Mouse (Mus musculus): ENCODE results near the gene Sun2. TPM values are rescaled to one million over a fixed set of nuclear protein-coding genes. Genes with fewer than 3 reads are reported as not detected.
A peak's percentile ranks its signal among the peaks of the same experiment; 100 is the strongest.

Gene Sun2
- total and polyA plus RNA-seq, 2 experiments from 2014 or later, result 4.5 to 43.6 TPM

DNA sequence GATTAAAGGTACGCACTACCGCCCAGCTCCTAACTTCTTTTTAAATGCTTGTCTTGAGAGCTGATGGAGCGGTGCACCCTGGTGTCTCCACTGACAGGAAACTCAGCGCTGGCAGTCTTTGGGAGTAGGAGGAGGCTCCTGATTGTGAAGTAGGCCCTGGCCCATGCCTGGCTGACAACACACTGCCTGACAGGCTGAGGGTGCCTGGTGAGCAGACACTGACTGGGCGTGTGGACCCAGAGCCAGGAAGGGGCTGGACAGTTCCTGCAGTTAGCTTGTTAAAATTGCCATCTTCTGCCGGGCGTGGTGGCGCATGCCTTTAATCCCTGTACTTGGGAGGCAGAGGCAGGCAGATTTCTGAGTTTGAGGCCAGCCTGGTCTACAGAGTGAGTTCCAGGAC lies 7.9 kb upstream of the Sun2 start:
- Histone ChIP-seq H3K9me3 (ENCODE audit: low read length) (no peaks in the 10 kb centered on the region), H3K4me2 (ENCODE audit: low read depth, low read length) (no peak overlapping the region), H3K36me3 (ENCODE audit: insufficient read depth, low read length) (no peaks in the 10 kb centered on the region), H3K4me3 (ENCODE audit: low read length) (no peak overlapping the region), H3K9ac (replicated peaks; ENCODE audit: low read length) (no peak overlapping the region), H3K27ac (no peak overlapping the region), H3K27me3 (ENCODE audit: insufficient read depth, low read length) (no peaks in the 10 kb centered on the region), H3K4me1 (ENCODE audit: insufficient read depth, low read length) (no peaks in the 10 kb centered on the region)
- DNase-seq (ENCODE audit: low spot score) (no peak), ATAC-seq (no peak)
- no peak for TF ChIP-seq CTCF (IDR thresholded peaks at IDR 0.05; ENCODE audit: low read depth)
- 87% methylated on average over 8 of the region's 8 CpGs for WGBS

DNA sequence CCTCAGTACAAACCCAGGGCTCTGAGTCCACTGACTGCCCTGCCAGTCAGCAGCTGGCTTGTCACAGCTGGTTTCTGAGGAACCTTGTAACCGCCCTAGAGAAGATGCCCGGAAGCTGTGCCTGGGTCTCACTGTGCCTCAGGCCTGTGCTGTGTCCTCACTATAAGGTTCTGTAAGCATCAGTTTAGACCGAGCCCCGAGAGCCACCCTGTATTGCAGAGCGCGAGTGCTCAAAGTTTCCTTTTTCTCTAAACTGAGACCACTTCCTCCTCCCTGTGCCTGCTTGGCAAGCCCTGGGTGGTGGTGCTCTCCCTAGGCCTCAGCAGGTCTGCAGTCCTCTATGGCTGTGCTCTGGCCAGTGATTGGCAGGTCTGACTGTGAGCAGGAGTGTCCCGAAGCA lies 6.8 kb upstream of the Sun2 start:
- DNase-seq (ENCODE audit: low spot score) (no peak), ATAC-seq (no peak)
- Histone ChIP-seq H3K4me1 (ENCODE audit: insufficient read depth, low read length) (no peaks in the 10 kb centered on the region), H3K36me3 (ENCODE audit: insufficient read depth, low read length) (no peaks in the 10 kb centered on the region), H3K27ac (no peak overlapping the region), H3K4me2 (ENCODE audit: low read depth, low read length) (no peak overlapping the region), H3K4me3 (ENCODE audit: low read length) (no peak overlapping the region), H3K9me3 (ENCODE audit: low read length) (no peaks in the 10 kb centered on the region), H3K9ac (replicated peaks; ENCODE audit: low read length) (no peak overlapping the region), H3K27me3 (ENCODE audit: insufficient read depth, low read length) (no peaks in the 10 kb centered on the region)
- WGBS, result 89% methylated on average over 7 of the region's 7 CpGs
- no peak for TF ChIP-seq CTCF (IDR thresholded peaks at IDR 0.05; ENCODE audit: low read depth)

DNA sequence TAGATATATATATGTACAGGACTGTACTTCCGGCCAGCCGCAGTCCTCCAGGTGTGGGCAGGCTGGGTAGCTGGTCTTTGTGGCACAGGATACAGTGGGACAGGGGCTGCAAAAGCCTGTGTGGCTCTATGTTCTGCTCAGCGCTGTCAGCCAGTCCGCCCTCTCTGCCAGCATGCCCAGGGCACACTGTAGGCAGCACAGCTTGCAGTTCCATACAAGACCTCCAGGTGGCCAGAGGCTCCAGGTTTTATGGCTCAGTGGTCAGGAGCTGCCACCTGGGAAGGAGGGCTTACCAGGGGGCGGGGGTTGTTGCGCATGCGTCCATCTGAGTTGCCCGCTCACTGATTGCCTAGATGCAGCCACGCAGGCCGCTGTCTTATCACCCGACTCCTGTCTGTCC lies 5.7 kb upstream of the Sun2 start:
- H3K27ac ChIP-seq, result no peak overlapping the region
- DNase-seq (ENCODE audit: low spot score) (peak; percentile 67), ATAC-seq (peak; percentile 64; the same call in 1 of the 2 replicates)
- no peaks in the 10 kb centered on the region for H3K9me3 ChIP-seq (ENCODE audit: low read length)
- WGBS, result 65% methylated on average over 11 of the region's 11 CpGs
- no peak overlapping the region for H3K9ac ChIP-seq (replicated peaks; ENCODE audit: low read length)
- H3K4me2 ChIP-seq (ENCODE audit: low read depth, low read length), result no peak overlapping the region
- H3K36me3 ChIP-seq (ENCODE audit: insufficient read depth, low read length), result no peaks in the 10 kb centered on the region
- no peak overlapping the region for H3K4me3 ChIP-seq (ENCODE audit: low read length)
- peak; percentile 81 for TF ChIP-seq CTCF (IDR thresholded peaks at IDR 0.05; ENCODE audit: low read depth)
- H3K27me3 ChIP-seq (ENCODE audit: insufficient read depth, low read length), result no peaks in the 10 kb centered on the region
- H3K4me1 ChIP-seq (ENCODE audit: insufficient read depth, low read length), result no peaks in the 10 kb centered on the region

DNA sequence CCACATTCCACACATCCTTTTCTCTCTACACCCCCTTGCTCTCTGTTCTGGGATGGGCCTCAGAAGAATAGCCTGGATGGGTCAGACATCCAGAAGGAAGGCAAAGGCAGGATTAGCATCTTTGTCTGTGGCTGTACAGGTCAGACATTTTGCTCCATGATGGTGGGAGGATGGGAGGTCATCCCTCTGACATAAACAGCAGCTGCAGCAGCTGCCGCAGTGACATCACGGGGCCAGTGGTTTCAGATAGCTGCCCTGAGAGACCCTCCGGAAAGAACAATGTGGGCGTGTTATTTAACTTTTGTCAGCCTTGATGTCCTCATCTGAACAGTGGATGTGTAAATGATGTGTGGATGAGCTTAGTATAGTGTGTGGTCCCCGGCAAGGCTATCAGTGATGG lies 3.5 kb upstream of the Sun2 start:
- Histone ChIP-seq H3K9me3 (ENCODE audit: low read length) (no peaks in the 10 kb centered on the region), H3K4me2 (ENCODE audit: low read depth, low read length) (no peak overlapping the region), H3K27ac (no peak overlapping the region), H3K4me1 (ENCODE audit: insufficient read depth, low read length) (peaks cover 7% of the 10 kb centered on the region; the same call in 1 of the 2 replicates), H3K36me3 (ENCODE audit: insufficient read depth, low read length) (no peaks in the 10 kb centered on the region), H3K9ac (replicated peaks; ENCODE audit: low read length) (no peak overlapping the region), H3K4me3 (ENCODE audit: low read length) (no peak overlapping the region), H3K27me3 (ENCODE audit: insufficient read depth, low read length) (no peaks in the 10 kb centered on the region)
- WGBS, result 89% methylated on average over 5 of the region's 5 CpGs
- no peak for TF ChIP-seq CTCF (IDR thresholded peaks at IDR 0.05; ENCODE audit: low read depth)
- DNase-seq (ENCODE audit: low spot score) (no peak), ATAC-seq (no peak)

DNA sequence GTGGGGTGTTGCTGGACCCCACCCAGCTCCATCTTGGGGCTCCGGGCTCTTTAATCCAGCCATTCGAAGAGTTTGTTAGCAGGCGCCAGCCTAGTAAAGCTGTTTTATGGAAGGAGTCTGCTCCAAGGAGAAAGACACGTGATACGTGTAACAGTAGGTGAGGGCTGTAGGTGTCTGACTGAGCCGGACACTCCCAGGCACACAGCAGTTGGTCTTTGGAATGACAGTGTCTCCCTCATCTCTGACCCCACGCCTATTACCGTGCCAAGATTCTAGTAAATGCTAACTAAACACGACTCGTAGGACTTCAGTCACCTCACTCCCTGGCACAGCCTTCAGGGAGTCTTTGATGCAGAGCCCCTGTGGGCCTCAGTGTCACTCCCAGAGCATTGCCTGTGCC lies 3.0 kb upstream of the Sun2 start:
- H3K4me1 ChIP-seq (ENCODE audit: insufficient read depth, low read length), result peaks cover 7% of the 10 kb centered on the region; the same call in 1 of the 2 replicates
- DNase-seq (ENCODE audit: low spot score), result no peak
- no peak overlapping the region for H3K4me2 ChIP-seq (ENCODE audit: low read depth, low read length)
- H3K9ac ChIP-seq (replicated peaks; ENCODE audit: low read length), result no peak overlapping the region
- TF ChIP-seq CTCF (IDR thresholded peaks at IDR 0.05; ENCODE audit: low read depth), result no peak
- H3K27me3 ChIP-seq (ENCODE audit: insufficient read depth, low read length), result no peaks in the 10 kb centered on the region
- no peaks in the 10 kb centered on the region for H3K9me3 ChIP-seq (ENCODE audit: low read length)
- no peak overlapping the region for H3K4me3 ChIP-seq (ENCODE audit: low read length)
- no peak overlapping the region for H3K27ac ChIP-seq
- no peak for ATAC-seq
- H3K36me3 ChIP-seq (ENCODE audit: insufficient read depth, low read length), result no peaks in the 10 kb centered on the region
- 87% methylated on average over 10 of the region's 10 CpGs for WGBS

DNA sequence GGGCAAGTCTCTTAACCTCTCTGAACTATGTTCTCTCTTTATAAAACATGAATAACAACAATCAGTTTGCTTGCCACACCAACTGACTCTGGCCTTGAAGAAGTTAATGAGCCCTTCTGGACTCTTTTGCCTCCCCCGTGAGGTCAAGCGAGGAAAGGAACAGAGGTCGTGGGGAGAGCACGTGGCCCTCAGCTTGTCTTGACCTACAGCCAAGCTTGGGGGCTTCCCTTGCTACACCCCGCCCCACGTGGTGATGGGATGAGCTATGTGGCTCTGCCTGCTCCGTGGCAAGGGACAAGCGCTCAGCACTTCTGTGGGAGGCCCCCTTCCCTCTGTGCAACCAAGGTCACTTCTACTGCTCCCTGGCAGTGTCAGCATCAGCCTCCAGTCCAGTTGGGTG lies 2.4 kb upstream of the Sun2 start:
- H3K4me2 ChIP-seq (ENCODE audit: low read depth, low read length), result no peak overlapping the region
- H3K9me3 ChIP-seq (ENCODE audit: low read length), result no peaks in the 10 kb centered on the region
- no peak for ATAC-seq
- H3K36me3 ChIP-seq (ENCODE audit: insufficient read depth, low read length), result no peaks in the 10 kb centered on the region
- no peak overlapping the region for H3K9ac ChIP-seq (replicated peaks; ENCODE audit: low read length)
- no peak for DNase-seq (ENCODE audit: low spot score)
- WGBS, result 72% methylated on average over 8 of the region's 8 CpGs
- H3K4me1 ChIP-seq (ENCODE audit: insufficient read depth, low read length), result peaks cover 7% of the 10 kb centered on the region; the same call in 1 of the 2 replicates
- H3K4me3 ChIP-seq (ENCODE audit: low read length), result no peak overlapping the region
- H3K27me3 ChIP-seq (ENCODE audit: insufficient read depth, low read length), result no peaks in the 10 kb centered on the region
- TF ChIP-seq CTCF (IDR thresholded peaks at IDR 0.05; ENCODE audit: low read depth), result no peak
- H3K27ac ChIP-seq, result no peak overlapping the region

DNA sequence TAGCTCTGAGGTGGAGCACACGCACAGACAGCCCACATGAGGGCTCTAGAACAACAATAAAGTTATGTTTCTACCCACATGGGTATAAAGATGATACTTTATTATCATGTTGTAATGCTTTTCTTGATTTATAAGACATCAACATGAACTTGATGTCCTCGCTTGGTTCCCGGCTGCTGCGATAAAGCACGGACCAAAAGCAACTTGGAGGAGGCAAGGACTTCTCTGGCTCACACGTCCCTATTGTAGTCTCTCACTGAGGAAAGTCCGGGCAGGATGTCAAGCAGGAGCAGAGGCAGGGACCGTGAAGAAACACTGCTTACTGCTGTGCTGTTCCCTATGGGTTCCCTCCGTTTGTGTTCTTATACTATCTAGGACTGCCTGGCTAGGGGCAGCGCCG lies 1.7 kb upstream of the Sun2 start:
- Histone ChIP-seq H3K4me1 (ENCODE audit: insufficient read depth, low read length) (peaks cover 7% of the 10 kb centered on the region; the same call in 1 of the 2 replicates), H3K4me3 (ENCODE audit: low read length) (no peak overlapping the region), H3K4me2 (ENCODE audit: low read depth, low read length) (no peak overlapping the region), H3K27me3 (ENCODE audit: insufficient read depth, low read length) (no peaks in the 10 kb centered on the region), H3K9ac (replicated peaks; ENCODE audit: low read length) (no peak overlapping the region), H3K9me3 (ENCODE audit: low read length) (no peaks in the 10 kb centered on the region), H3K36me3 (ENCODE audit: insufficient read depth, low read length) (peaks cover 3% of the 10 kb centered on the region; the same call in 1 of the 2 replicates), H3K27ac (no peak overlapping the region)
- no peak for DNase-seq (ENCODE audit: low spot score)
- no peak for TF ChIP-seq CTCF (IDR thresholded peaks at IDR 0.05; ENCODE audit: low read depth)
- no peak for ATAC-seq
- WGBS, result 90% methylated on average over 11 of the region's 11 CpGs
